Mouse (Mus musculus): ENCODE measurements around the gene Akap14. TPM values are rescaled to one million over a fixed set of nuclear protein-coding genes. Genes with fewer than 3 reads are reported as not detected.
"Not testable (repeated sequence)": the region's sequence is repeated elsewhere in the genome, so short reads cannot be mapped to it uniquely, and the experiment has no call there.

The Akap14 gene
- not detected in 2 replicates for polyA plus RNA-seq (2015; fragmentation: Nextera tagmentation; extraction: Ambion mirVana)

GRCm38 (mm10) chrX:37168742-37169141 lies at the start of gene Akap14:
TSS of gene Akap14 (minus strand) at chrX:37168842.
- Histone ChIP-seq H3K27ac (no peak within 1 kb of the TSS), H3K9me3 (no peaks in the 10 kb centered on the region), H3K9ac (no peak within 1 kb of the TSS), H3K36me3 (no peaks in the 10 kb centered on the region), H3K4me1 (no peaks in the 10 kb centered on the region), H3K27me3 (no peaks in the 10 kb centered on the region), H3K4me2 (no peak within 1 kb of the TSS), H3K4me3 (no peak within 1 kb of the TSS)
- 60% methylated on average over 5 of the region's 5 CpGs for WGBS
- no peak for ATAC-seq (ENCODE audit: insufficient number of reproducible peaks, low FRiP score, low TSS enrichment, low read depth)

GRCm38 (mm10) chrX:37210941-37211340 lies 42.3 kb upstream of the Akap14 start, which contains the start of gene Gm9:
TSS of gene Gm9 (minus strand) at chrX:37211041.
- no peaks in the 10 kb centered on the region for H3K4me1 ChIP-seq
- H3K36me3 ChIP-seq: no peaks in the 10 kb centered on the region
- ATAC-seq (ENCODE audit: insufficient number of reproducible peaks, low FRiP score, low TSS enrichment, low read depth): no peak
- WGBS: 88% methylated on average over 10 of the region's 10 CpGs
- no peak within 1 kb of the TSS for H3K27ac ChIP-seq
- no peaks in the 10 kb centered on the region for H3K9me3 ChIP-seq
- H3K4me2 ChIP-seq: no peak within 1 kb of the TSS
- no peak within 1 kb of the TSS for H3K4me3 ChIP-seq
- no peaks in the 10 kb centered on the region for H3K27me3 ChIP-seq
- no peak within 1 kb of the TSS for H3K9ac ChIP-seq

DNA sequence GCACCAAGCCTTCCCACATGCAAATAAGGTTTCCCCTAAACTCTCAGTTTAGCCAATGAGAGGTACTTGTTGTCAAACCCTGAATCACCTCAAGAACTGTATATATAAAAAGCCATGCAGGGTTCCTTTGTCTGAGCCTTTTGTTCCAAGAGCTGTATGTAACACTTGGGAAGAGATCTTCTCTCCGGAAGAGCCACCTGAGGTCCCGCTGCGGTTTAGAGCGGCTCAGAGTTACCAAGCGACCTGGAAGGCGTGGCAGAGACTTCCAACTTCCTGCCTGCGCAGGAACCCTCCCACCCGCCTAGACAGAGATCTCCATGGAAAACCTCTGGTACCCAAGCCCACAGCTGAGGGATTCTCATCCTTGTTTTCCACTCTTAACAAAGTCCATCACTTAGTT lies 30.0 kb upstream of the Akap14 start:
- Histone ChIP-seq H3K4me2 (no peak overlapping the region), H3K27me3 (no peaks in the 10 kb centered on the region), H3K4me3 (no peak overlapping the region), H3K36me3 (no peaks in the 10 kb centered on the region), H3K27ac (no peak overlapping the region), H3K9ac (no peak overlapping the region), H3K4me1 (no peaks in the 10 kb centered on the region), H3K9me3 (no peaks in the 10 kb centered on the region)
- ATAC-seq (ENCODE audit: insufficient number of reproducible peaks, low FRiP score, low TSS enrichment, low read depth): no peak
- 69% methylated on average over 8 of the region's 8 CpGs for WGBS

GRCm38 (mm10) chrX:37191744-37192379 lies 23.2 kb upstream of the Akap14 start:
- peak overlapping the region; percentile 53 for H3K4me3 ChIP-seq
- no peak for ATAC-seq (ENCODE audit: insufficient number of reproducible peaks, low FRiP score, low TSS enrichment, low read depth)
- no peaks in the 10 kb centered on the region for H3K9me3 ChIP-seq
- 28% methylated on average over 28 of the region's 28 CpGs for WGBS
- H3K27ac ChIP-seq: no peak overlapping the region
- H3K36me3 ChIP-seq: no peaks in the 10 kb centered on the region
- H3K4me1 ChIP-seq: no peaks in the 10 kb centered on the region
- no peaks in the 10 kb centered on the region for H3K27me3 ChIP-seq
- H3K9ac ChIP-seq: peak overlapping the region; percentile 39
- H3K4me2 ChIP-seq: peak overlapping the region; percentile 49

DNA sequence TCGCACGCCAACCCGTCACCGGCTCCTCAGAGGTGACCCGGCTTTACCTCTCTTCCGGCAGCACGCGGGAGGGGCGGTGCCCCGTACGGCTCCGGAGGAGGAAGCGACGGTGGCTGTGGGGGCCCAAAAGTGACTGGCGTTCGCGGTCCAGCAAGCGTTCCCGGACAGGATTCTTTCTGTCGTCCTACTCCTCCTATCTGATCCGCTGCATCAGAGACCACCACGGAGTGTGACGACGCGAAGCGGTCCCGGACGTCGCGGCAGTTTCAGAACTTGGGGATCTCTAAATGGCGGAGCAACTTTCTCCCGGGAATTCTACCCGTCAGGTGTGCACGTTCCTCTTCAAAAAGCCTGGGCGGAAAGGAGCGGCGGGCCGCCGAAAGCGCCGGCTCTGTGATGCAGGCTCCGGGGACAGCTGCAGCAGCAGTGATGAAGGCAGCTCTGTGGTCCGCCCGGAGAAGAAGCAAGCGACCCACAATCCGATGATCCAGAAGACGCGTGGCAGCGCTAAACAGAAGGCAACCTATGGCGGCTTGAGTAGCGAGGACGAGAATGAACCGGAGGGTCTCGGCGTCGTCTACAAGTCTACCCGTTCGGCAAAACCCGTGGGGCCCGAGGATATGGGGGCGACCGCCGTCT lies 22.6 kb upstream of the Akap14 start, which contains the start of the genes Ndufa1 and Rnf113a1:
Ndufa1 (minus strand) TSS at position 59 of the 639 bp plus-strand sequence.
Rnf113a1 (plus strand) TSS at position 141 of the 639 bp plus-strand sequence.
- peak within 1 kb of the TSS; percentile 39 for H3K9ac ChIP-seq
- peak within 1 kb of the TSS; percentile 59; the same call in 1 of the 2 replicates for H3K27ac ChIP-seq

GRCm38 (mm10) chrX:37190755-37191104 lies 22.1 kb upstream of the Akap14 start:
- Histone ChIP-seq H3K36me3 (no peaks in the 10 kb centered on the region), H3K4me2 (peak overlapping the region; percentile 49), H3K27ac (no peak overlapping the region), H3K9ac (peak overlapping the region; percentile 26; the same call in 1 of the 2 replicates), H3K27me3 (no peaks in the 10 kb centered on the region), H3K4me3 (peak overlapping the region; percentile 53), H3K9me3 (no peaks in the 10 kb centered on the region), H3K4me1 (no peaks in the 10 kb centered on the region)
- ATAC-seq (ENCODE audit: insufficient number of reproducible peaks, low FRiP score, low TSS enrichment, low read depth): no peak
- WGBS: 21% methylated on average over 20 of the region's 20 CpGs

More for the DNA sequence above, 22.6 kb upstream of the Akap14 start, which contains the start of the genes Ndufa1 and Rnf113a1:
- no peak for ATAC-seq (ENCODE audit: insufficient number of reproducible peaks, low FRiP score, low TSS enrichment, low read depth)
- WGBS: 23% methylated on average over 62 of the region's 63 CpGs
- Histone ChIP-seq H3K27me3 (no peaks in the 10 kb centered on the region), H3K9me3 (no peaks in the 10 kb centered on the region), H3K4me2 (peak within 1 kb of the TSS; percentile 49), H3K36me3 (no peaks in the 10 kb centered on the region), H3K4me1 (no peaks in the 10 kb centered on the region), H3K4me3 (peak within 1 kb of the TSS; percentile 53)

- H3K36me3 ChIP-seq; H3K9ac ChIP-seq; H3K4me1 ChIP-seq; H3K27ac ChIP-seq; H3K27me3 ChIP-seq; H3K4me2 ChIP-seq; H3K9me3 ChIP-seq; H3K4me3 ChIP-seq; ATAC-seq (ENCODE audit: insufficient number of reproducible peaks, low FRiP score, low TSS enrichment, low read depth): not testable (repeated sequence)
- WGBS: 62% methylated on average over 7 of the region's 8 CpGs
These were observed 15.8 kb upstream of the Akap14 start for GRCm38 (mm10) chrX:37184401-37184800.

- H3K9ac ChIP-seq: no peak overlapping the region
- H3K4me2 ChIP-seq: no peak overlapping the region
- ATAC-seq (ENCODE audit: insufficient number of reproducible peaks, low FRiP score, low TSS enrichment, low read depth): no peak
- no peak overlapping the region for H3K27ac ChIP-seq
- H3K4me1 ChIP-seq: no peaks in the 10 kb centered on the region
- 31% methylated on average over 3 of the region's 3 CpGs for WGBS
- H3K36me3 ChIP-seq: no peaks in the 10 kb centered on the region
- no peaks in the 10 kb centered on the region for H3K9me3 ChIP-seq
- no peaks in the 10 kb centered on the region for H3K27me3 ChIP-seq
- no peak overlapping the region for H3K4me3 ChIP-seq
These were observed 1.6 kb downstream of the Akap14 start for GRCm38 (mm10) chrX:37167085-37167484.

DNA sequence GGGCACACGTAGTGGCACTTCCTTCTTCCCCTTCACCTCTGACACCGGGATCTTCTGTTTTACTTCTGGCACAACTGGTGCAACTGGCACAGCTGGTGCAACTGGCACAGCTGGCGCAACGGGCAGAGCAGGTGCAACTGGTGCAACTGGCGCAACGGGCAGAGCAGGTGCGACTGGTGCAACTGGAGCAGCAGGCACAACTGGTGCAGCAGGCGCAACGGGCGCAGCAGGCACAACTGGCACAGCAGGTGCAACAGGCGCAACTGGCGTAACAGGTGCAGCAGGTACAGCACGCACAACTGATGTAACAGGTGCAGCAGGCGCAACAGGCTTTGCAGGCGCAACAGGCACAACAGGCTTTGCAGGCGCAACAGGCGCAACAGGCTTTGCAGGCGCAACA lies 5.5 kb downstream of the Akap14 start:
- Histone ChIP-seq H3K4me3 (no peak overlapping the region), H3K4me2 (no peak overlapping the region), H3K9ac (no peak overlapping the region), H3K9me3 (no peaks in the 10 kb centered on the region), H3K36me3 (no peaks in the 10 kb centered on the region), H3K27me3 (no peaks in the 10 kb centered on the region), H3K4me1 (no peaks in the 10 kb centered on the region), H3K27ac (no peak overlapping the region)
- 73% methylated on average over 18 of the region's 18 CpGs for WGBS
- no peak for ATAC-seq (ENCODE audit: insufficient number of reproducible peaks, low FRiP score, low TSS enrichment, low read depth)

GRCm38 (mm10) chrX:37161169-37161568 lies 7.5 kb downstream of the Akap14 start:
- Histone ChIP-seq H3K9me3 (no peaks in the 10 kb centered on the region), H3K4me3 (no peak overlapping the region), H3K4me2 (no peak overlapping the region), H3K36me3 (no peaks in the 10 kb centered on the region), H3K27me3 (no peaks in the 10 kb centered on the region), H3K4me1 (no peaks in the 10 kb centered on the region), H3K9ac (no peak overlapping the region), H3K27ac (no peak overlapping the region)
- ATAC-seq (ENCODE audit: insufficient number of reproducible peaks, low FRiP score, low TSS enrichment, low read depth): no peak
- 77% methylated on average over 10 of the region's 10 CpGs for WGBS

- no peak overlapping the region for H3K27ac ChIP-seq
- ATAC-seq (ENCODE audit: insufficient number of reproducible peaks, low FRiP score, low TSS enrichment, low read depth): no peak
- WGBS: 63% methylated on average over 4 of the region's 4 CpGs
These were observed 10.8 kb downstream of the Akap14 start for GRCm38 (mm10) chrX:37157839-37158238.

DNA sequence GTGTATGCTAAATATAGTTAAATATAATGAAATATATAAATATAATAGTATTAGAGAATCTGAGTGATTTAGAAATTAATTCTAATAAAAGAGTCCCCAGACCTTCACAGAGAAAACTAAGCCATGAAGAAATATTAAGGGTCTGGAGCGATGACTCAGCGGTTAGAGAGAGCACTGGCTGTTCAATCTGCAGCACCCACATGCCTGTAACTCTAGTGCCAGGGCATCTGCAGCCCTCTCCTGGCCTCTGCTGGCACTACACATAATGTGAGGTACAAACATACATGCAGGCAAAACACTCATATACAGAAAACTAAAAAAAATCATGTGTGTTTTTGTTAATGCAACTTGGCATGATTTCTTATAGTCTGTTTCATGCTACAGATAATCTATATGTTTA lies 23.7 kb downstream of the Akap14 start:
- Histone ChIP-seq H3K27ac (no peak overlapping the region), H3K27me3 (no peaks in the 10 kb centered on the region), H3K4me2 (no peak overlapping the region), H3K4me3 (no peak overlapping the region), H3K4me1 (no peaks in the 10 kb centered on the region), H3K9ac (no peak overlapping the region), H3K9me3 (no peaks in the 10 kb centered on the region), H3K36me3 (peaks cover 13% of the 10 kb centered on the region)
- WGBS: 88% methylated on average over 2 of the region's 2 CpGs
- ATAC-seq (ENCODE audit: insufficient number of reproducible peaks, low FRiP score, low TSS enrichment, low read depth): no peak

More at GRCm38 (mm10) chrX:37157839-37158238, 10.8 kb downstream of the Akap14 start:
- Histone ChIP-seq H3K4me1 (no peaks in the 10 kb centered on the region), H3K9me3 (no peaks in the 10 kb centered on the region), H3K36me3 (0 out of 2 replicates have a peak, but pooled peaks cover 4% of the 10 kb centered on the region), H3K4me3 (no peak overlapping the region), H3K4me2 (no peak overlapping the region), H3K27me3 (no peaks in the 10 kb centered on the region), H3K9ac (no peak overlapping the region)
